Mouse (Mus musculus) ovary, adult 18-20 months (tissue): ENCODE measurements at regions not wholly inside any gene's neighbourhood (a gene's known extent, or its start where the extent isn't known, plus 50 kb on each side); places are given as distances from the start of the nearest gene placed in this dataset.

Experiments used
- DNase-seq: peaks from one replicate; pipeline ENCODE4 v3.0.0; 2022; ENCODE audit warnings: low spot score, mixed read lengths

DNA sequence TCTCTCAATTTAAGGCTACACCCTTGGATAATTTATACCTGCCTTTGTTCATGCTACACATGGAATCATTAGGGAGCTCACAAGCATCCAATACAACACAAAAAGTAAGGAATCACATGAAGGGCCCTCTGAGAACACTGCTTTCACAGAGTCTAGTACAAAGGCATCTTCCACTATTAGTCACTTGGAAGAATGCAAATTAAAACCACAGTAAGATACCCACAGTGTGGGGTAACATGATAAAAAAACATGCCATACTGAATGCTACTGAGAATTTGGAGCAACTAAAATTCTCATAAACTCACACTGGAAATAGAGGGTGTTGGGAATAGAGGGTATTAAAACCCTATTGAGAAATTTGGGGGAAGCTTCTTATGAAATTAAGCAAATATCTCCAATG, 197.6 kb upstream of the Tent5a start:
- DNase-seq = no peak

DNA sequence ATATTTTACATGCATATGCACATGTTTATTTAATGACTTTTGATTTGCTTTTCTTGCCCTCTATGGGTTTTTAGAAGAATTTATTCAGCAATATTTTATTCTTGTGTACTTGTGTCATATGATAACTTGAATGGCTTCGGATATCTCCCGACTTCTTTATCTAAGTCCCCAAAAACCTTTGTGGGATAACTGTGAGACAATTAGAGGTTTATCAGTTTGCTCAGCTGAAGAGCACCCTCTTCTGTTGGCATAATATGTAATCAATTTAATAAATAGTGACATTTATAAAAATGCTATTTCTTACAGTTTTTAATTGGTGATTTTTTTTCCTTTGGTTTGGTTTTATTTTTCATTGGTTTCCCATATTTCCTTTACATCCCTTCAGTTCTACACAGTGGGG, 194.2 kb upstream of the Tent5a start:
- DNase-seq = no peak

DNA sequence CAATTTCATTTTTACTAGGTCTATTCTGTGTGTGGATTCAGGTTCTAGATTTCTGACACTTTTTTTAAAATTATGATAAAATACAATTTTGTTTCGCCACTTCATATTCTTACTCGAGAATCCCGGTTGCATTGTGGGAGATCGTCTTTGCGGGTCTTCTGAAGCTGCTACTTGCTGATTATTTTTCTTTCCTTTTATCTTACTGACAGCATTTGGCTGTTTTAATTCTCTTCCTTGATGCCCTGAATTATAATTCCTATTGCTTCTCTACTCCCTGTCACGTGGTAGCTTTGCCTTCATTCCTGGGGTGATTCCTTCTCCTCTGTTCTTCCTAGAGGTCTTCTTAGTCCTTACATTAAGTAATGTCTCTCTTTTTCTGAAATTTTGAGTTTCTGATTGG, 193.8 kb upstream of the Tent5a start:
- no peak for DNase-seq

DNA sequence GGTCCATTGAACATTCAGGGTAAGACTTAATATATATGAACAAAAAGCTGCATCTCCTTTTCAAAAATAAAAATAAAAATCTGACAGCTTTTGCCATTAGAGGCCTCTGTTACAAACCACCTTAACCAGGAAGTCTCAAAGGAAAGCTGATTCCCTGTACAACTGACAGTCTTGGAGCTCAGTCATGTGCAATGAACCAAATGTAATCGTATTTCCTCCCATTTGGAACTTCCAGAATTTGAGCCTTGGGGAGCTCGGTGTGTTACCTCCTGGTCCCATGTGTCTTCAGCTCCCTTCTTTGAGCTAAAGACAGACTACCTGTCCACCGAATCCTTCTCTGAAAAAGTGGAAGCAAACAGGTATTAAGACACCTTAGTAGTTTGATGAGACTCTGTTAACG, 171.9 kb upstream of the Tent5a start:
- DNase-seq = no peak

DNA sequence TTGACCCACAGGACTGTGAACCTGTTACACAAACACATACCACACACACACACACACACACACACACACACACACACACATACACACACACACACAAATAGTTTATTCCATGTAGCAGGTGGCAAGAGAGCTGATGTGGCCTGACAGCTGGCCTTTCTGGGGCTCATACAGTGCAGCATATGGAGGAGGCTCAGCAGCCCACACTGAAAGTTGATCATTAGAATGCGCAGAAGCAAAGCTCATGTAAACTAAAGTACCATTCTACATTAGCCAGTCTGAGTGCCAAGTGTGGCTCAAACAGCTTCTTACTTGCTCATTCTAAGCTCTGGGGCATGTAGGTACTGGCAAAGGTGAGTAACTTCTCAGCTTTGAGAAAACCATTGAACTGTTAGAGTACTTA, 170.2 kb upstream of the Tent5a start:
- no peak for DNase-seq

DNA sequence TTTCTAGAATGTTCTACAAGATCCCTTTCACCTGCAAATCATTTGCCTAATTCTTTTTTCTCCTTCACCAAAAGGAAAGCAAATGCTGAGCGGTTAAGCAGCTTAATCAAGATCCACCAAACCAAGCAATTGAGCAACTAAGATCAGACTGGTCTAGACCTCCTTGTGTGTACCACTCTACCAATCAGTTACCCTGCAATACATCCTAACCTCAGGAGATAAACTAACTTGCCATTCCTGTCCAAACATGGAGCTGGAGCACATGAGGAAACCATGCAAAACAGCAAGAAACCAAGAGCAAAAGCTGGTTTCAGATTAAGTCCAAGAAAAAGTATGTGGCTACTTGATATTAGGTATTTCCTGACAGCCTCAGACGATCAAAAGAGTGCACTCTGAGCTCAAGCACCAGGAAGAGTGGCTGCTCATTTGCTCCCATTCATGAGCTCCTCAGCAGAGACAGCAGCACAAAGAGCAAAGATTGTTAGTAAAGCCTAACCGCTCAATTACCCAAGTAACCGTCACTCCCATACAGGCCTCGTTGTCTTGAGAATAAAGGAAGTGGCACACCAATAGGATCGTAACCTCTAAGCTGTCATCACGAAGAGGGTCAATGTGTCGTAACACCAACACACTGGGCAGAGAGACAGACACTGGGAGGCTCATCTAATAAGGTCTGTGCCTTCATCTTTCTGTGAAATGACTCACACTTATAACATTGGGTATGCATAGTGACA, 169.5 kb upstream of the Tent5a start:
- no peak for DNase-seq

DNA sequence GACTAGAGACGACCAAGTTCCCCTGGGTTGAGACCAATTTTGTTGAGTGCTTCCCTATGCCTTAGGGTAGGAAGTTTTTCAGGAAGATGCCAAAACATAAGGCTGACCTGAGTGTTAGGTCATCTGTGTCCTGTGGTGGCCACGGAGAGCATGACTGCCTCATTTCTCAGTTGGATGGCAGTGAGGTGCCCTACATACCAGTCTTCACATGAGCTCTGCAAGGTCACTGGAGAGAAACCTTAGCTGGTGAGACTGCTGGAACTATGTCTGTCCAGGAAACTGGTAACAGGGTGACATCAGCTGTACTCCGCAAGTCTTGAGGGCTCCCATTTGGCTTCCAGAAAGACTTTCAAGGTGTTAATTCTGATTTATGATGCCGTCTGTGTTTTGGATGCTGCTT, 167.9 kb upstream of the Tent5a start:
- no peak for DNase-seq

DNA sequence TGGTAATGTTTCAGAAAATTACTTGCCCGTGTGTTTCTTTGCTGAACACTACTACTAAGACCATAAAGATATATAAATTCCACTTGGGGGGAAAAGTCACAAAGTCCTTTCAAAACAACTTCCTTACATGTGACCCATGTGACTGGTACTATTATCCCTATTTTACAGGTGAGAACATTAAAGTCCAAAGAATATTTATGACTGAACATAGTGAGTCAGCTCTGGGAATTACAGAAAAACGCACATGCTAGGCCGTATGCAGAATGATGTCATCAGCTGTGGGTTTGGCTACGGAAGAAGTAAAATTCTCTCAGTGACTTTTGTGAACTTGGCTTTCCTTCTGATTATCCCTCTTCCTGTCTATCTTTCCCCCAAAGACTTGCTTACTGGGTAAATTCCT, 166.6 kb upstream of the Tent5a start:
- DNase-seq = no peak

DNA sequence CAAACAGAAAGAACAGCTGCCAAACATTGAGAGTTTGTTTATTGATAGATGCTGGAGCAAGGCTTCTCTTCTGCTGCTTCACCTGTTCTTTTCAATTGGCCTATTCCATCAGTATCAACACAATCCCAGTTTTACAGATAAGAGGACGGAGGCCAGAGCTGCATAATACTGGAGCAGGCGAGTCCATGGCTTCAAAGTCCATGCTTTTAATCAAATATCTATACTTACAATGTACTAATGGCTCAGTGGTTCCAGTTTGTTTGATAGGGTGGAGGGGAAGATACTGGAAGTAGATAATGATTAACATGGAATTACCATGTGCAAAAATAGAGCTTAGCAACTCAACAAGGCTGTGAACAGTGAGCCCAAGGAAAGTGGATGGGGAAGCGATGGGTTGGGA, 163.2 kb upstream of the Tent5a start:
- no peak for DNase-seq

DNA sequence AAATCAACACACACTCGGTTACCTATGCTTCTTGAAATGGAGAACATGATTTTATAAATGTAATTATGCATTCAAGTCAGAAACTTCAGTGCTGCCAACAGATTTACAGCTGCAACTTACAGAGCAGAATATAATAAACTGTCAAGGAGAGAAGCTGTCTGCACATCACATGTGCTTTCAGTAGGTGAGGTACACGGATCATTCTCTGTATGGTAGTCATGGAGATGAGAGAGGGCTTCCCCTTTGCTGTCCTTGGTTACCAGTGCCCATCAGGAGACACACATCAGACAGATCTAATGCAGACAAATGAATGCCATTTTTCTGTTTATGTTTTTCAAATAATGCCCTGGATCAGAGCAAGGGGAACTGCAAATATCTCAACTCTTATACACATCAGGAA, 160.8 kb upstream of the Tent5a start:
- DNase-seq = no peak

DNA sequence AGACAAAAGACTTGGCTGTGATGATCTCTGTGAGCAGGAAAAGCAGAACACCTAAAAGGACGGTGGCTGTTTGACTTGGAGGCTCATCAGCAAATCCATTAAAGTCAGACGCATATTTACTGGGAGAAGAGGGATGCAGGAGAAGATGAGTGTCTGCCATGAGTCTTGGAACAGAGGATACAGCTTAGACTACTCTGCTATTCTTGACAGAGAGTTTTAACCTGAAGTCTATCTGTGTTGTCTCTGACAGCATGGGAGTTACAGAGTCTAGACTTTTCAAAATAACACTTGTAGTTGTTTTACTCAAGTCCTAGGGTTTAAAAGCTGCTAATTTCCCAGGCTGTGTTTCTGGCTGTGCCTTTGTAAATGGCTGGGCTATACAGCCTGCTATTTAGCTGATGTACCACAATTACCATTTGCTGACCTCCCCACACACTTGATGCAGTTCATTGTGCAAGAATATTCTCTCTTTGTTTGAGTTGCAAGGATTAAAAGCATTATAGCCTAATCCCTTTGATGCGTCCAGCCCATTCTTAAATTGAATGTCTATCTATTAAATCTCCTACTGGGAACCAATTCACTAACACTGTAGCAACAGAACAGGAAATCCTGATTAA, 160.0 kb upstream of the Tent5a start:
- DNase-seq = no peak

DNA sequence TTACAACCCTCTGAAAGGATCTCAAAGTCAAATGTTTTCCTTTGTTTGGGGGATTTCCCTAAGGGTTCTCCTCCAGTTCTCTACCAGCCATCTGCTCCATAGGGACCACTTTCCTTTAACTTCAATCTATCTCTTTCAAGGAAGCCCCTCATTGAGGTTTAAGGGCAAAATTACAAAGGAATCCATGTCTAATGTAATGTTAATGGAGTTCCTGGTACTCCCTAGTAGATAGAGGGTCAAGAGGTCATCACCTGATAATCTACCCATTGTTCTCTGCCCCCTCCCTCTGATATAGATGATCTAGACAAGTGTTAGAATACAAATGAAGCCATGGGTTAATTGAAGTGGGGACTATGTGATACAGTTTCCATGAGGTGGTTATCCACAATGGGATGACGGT, 158.6 kb upstream of the Tent5a start:
- DNase-seq = no peak

DNA sequence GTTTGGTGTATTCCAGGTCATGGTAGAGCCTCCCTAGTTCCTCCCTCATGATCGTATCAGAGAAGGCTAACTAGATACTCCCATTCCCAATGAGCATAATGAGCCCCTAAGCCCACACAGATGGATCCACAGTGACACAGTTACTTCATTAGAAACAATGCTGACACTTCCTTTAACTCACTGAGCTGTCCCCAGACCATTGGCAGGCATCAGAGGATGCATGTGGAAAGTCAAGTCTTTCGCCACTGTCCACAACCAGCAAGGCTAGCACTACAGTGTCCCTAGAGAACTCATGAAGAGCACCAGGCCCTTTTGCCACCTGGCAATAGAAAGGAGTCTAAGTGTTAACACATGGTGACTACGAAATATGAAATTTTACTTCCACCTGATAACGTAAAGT, 156.1 kb upstream of the Tent5a start:
- DNase-seq = no peak

DNA sequence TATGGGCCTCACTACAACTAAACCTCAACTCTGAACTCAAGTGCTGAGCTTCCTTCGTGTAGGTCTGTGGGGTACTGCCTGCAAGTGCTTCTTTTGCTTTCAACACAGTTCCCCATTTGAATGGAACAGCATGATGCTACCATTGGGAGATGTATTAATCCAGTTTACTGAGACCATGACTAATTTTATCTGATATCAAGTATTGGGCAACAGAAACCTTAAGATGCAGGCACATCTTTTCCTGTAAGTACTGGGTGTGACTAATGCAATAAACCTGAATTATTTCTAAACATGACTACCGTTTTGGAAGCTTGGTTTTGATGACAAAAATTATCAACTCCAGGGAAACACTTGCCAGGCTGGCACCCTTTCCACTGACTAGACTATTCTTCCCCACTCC, 153.4 kb upstream of the Tent5a start:
- DNase-seq = no peak

DNA sequence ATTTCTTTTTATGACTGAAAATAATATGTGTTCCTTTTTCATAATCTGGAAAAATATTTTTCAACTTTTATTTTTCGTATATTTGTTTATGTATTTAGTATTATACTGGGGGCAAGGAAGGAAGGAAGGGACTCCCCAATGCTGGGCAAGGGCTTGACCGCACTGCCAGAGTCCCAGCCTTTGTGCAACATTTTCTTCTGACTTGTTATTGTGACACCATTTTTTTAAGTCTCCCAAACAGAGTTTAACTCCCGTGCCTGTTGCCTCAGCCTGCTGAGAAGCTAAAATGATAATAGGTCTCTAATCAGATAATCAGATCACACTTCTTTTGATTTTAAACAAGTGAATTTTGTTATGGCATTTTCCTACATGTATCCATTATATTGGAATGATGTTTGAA, 148.1 kb upstream of the Tent5a start:
- DNase-seq = no peak

DNA sequence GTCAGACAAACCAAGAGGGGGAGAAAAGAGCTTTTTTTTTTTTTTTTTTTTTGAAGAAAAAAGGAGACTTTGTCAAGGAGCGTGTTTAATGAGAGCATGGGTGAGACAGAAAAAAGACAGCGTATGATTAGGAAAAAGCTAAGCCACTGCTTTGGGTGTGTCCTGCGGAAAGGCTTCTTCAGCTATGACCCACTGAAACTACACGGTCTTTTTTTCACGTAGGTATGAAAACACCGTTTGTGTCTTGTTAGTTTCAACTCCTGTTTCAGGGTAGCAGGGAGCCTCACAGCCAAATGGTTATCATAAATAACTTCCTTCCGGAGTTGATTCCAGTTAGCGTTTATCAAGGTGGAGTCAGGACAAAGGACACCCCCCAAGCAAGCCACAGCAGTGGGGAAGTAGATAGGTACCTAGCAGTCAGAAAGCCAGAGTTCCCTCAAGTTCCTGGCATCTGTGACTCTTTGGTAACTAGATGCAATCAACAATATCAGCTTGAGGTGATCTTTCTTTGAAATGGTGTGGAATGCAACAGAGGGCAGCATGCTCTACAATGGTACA, 143.2 kb upstream of the Tent5a start:
- DNase-seq = no peak

DNA sequence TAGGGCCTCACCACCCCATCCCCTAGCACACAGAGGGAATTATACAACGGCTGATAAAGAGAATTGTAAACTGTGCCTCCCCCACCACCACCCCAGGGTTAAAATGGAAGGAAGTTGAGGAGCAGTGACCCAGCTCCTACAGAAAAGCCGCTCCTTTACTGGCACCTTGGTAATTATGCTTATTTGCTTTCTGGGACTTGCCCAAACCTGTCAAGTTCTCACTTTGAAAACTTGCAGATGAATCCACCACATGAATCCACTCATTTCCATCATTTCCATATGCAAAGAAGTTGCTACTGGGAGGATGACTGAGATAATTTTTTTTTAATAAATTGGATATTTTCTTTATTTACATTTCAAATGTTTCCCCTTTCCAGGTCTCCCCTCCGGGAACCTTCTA, 142.1 kb upstream of the Tent5a start:
- DNase-seq = no peak

DNA sequence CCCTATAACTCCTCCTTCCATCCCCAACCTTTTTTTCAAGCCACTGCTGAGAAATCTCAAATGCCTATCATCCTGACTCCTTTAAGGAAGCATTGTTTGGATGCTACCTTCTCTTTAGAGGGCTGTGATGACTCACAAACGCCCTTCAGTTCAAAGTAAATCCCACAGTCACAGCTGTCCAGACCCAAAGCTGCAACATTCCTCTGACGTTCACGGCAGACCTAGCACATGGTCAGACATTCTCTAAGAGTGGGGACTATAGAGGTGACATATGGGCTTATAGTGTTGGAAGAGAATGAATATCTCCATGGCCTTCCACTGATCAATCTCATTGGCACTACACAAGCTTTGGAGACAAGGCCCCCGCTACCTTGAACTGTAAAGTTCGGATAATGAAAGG, 139.5 kb upstream of the Tent5a start:
- DNase-seq = no peak

DNA sequence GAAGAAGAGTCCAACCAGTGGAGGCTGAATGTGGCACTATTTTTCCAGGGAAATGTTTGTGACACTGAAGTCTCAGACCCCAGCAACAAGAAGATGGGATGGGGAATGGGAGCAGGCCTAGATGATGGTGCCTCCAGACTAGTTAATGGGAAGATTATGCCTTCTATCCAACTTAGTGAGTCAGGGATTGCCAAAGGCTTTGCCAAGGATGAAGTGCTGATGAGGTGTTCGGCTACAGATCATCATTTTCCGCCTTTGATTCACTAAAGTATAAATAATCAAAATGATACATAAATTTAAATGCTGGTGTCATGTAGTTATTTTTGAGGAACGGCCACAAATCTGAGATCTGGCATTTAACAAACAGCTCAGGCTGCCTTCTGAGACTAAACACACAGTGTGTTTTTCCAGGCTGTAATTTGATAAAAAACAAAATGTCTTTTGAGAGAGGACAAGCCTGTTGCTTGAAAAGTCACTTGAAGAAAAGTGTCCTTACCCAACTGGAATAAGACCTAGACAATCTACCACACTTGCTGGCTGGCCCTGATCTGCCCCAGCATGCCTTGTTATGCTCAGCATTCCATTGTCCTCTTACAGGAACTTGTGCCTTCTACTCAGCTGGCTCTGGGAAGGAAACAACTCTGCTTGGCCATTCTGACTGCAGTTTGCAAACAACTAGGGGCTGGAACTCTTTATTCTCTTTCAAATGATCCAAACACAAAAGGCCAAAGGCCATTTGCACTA, 132.1 kb upstream of the Tent5a start:
- no peak for DNase-seq

DNA sequence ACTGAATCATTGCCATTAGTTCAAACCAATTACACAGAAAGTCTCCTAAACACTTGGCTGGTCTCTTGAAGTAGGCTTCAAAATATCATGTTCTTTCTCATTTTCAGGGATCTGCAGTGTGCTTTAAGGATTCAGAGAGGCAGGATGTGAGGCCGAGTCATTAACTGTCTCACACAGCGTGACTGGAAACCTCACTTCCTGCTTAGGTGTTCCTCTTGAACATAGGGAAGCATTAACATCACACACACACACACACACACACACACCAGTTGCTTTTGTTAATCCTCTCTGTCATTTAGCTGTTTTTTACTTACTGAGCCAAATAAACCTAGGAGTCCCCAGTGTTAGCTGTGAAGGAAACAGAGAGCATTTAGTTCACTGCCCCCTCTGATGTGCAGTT, 131.2 kb upstream of the Tent5a start:
- no peak for DNase-seq

DNA sequence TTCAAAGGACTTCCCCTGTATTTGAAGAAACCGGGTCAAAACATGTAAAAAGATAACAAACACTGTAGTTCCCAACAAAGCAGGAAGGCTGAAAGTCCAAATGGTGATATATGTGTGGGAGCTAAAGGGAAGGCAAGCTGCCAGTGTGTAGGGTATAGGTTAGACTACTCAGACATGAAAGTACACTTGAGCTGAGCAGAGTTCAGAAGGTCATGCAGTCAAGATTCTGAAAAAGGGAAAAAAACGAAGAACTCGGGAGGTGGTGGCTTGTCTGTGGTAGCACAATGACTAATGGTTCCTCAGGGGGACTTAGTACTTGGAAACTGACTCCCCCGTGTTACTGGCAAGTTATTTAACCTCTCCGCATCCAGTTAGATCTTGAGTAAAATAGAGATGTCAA, 130.3 kb upstream of the Tent5a start:
- DNase-seq = no peak

DNA sequence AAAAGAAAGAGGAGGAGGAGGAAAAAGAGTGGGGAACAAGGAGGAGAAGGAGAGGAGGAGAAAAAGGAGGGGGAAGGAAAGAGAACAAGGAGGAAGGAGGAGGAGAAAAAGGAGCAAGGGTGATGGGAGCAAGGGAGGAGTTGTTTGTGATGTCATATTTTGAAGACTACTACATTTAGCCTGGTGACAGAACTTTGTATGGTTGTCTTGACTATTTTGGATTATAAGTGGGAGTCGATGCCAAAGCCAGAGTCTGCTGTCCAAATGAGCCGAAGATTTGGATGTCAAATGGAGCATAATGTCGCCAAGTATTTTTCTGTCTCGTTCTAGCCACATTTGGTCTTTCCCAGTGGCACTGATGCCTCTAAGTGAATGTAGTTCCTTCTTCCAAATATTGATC, 128.2 kb upstream of the Tent5a start:
- no peak for DNase-seq

DNA sequence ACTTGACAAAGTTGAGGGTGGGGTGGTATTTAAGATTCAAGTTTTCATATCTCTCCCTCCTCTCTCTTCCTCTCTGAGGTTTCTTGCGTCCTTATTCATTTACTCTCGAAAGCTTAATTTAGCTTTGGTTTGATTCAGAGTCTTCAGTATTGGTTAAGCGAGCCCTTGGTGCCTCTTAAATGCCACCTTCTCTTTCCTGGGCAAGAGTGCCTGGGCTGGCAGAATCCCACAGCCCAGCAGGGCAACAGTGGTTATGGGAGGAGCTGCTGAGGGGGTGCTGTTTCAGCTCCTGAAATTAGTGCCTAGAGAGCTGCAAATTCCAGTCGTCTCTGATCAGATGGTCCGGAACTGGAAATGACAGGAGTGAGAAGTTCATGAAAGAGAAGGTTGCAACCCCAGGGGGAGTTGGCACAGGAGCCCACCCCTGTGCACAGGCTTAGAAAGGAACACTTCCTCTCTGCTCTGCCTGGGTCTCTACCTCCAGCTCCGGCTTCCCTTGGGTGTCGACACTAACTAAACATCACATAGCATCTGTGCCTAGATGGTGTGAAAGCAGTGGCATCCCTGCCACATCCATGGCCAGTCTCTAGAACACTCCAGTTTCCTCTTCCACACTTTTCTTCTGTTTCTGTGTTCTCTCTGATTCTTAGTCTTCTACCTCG, 125.2 kb upstream of the Tent5a start:
- DNase-seq = no peak
